Mouse (Mus musculus): ENCODE data around the gene Vmn1r68. TPM values are rescaled to one million over a fixed set of nuclear protein-coding genes. Genes with fewer than 3 reads are reported as not detected.

Vmn1r68 gene
- polyA plus RNA-seq (2015; fragmentation: Nextera tagmentation; extraction: Ambion mirVana), result not detected in 2 replicates

- WGBS, result 76% methylated on average over 2 of the region's 2 CpGs
- Histone ChIP-seq H3K36me3 (no peaks in the 10 kb centered on the region), H3K9ac (no peak within 1 kb of the TSS), H3K9me3 (replicated peaks) (no peaks in the 10 kb centered on the region; the same call in 1 of the 2 replicates), H3K27ac (no peak within 1 kb of the TSS), H3K4me3 (replicated peaks) (no peak within 1 kb of the TSS), H3K4me2 (no peak within 1 kb of the TSS), H3K27me3 (no peaks in the 10 kb centered on the region), H3K4me1 (no peaks in the 10 kb centered on the region)
- ATAC-seq (replicated peaks; ENCODE audit: low FRiP score), result no peak
These were observed at the start of gene Vmn1r68 for GRCm38 (mm10) chr7:10558385-10558784. Vmn1r68 (minus strand) TSS chr7:10558485.

- Histone ChIP-seq H3K27ac (no peak overlapping the region), H3K9ac (no peak overlapping the region), H3K36me3 (peaks cover 21% of the 10 kb centered on the region), H3K9me3 (replicated peaks) (no peaks in the 10 kb centered on the region), H3K4me2 (peak overlapping the region; percentile 64), H3K27me3 (no peaks in the 10 kb centered on the region), H3K4me1 (peaks cover 14% of the 10 kb centered on the region), H3K4me3 (replicated peaks) (peak overlapping the region; percentile 66)
- 39% methylated on average over 6 of the region's 6 CpGs for WGBS
- ATAC-seq (replicated peaks; ENCODE audit: low FRiP score), result no peak; the same call in 1 of the 2 replicates
These were observed 62.7 kb downstream of the Vmn1r68 start for GRCm38 (mm10) chr7:10495578-10495977.

GRCm38 (mm10) chr7:10494786-10495521 is 63.3 kb downstream of the Vmn1r68 start, which contains the start of gene Zik1:
Zik1 (minus strand) TSS chr7:10495394.
- WGBS, result under 1% methylated on average over 33 of the region's 33 CpGs
- peaks cover 14% of the 10 kb centered on the region for H3K4me1 ChIP-seq
- H3K9ac ChIP-seq, result peak within 1 kb of the TSS; percentile 63
- H3K36me3 ChIP-seq, result peaks cover 27% of the 10 kb centered on the region
- 0 out of 2 replicates have a peak within 1 kb of the TSS, but pooled peaks have one; percentile 16 for H3K27ac ChIP-seq
- peak; percentile 99 for ATAC-seq (replicated peaks; ENCODE audit: low FRiP score)
- H3K4me3 ChIP-seq (replicated peaks), result peak within 1 kb of the TSS; percentile 66
- no peaks in the 10 kb centered on the region for H3K9me3 ChIP-seq (replicated peaks)
- no peaks in the 10 kb centered on the region for H3K27me3 ChIP-seq
- H3K4me2 ChIP-seq, result peak within 1 kb of the TSS; percentile 64

GRCm38 (mm10) chr7:10480588-10481233 is 77.6 kb downstream of the Vmn1r68 start:
- ATAC-seq (replicated peaks; ENCODE audit: low FRiP score), result no peak
- no peaks in the 10 kb centered on the region for H3K9me3 ChIP-seq (replicated peaks)
- H3K4me2 ChIP-seq, result peak overlapping the region; percentile 39
- H3K4me1 ChIP-seq, result no peaks in the 10 kb centered on the region
- H3K9ac ChIP-seq, result no peak overlapping the region
- peak overlapping the region; percentile 19; the same call in 1 of the 2 replicates for H3K4me3 ChIP-seq (replicated peaks)
- 66% methylated on average over 18 of the region's 18 CpGs for WGBS
- H3K27ac ChIP-seq, result no peak overlapping the region
- H3K36me3 ChIP-seq, result no peaks in the 10 kb centered on the region
- H3K27me3 ChIP-seq, result no peaks in the 10 kb centered on the region

GRCm38 (mm10) chr7:10479813-10480212 is 78.5 kb downstream of the Vmn1r68 start:
- no peak overlapping the region for H3K27ac ChIP-seq
- no peaks in the 10 kb centered on the region for H3K4me1 ChIP-seq
- ATAC-seq (replicated peaks; ENCODE audit: low FRiP score), result no peak
- H3K4me2 ChIP-seq, result no peak overlapping the region
- no peaks in the 10 kb centered on the region for H3K36me3 ChIP-seq
- H3K9me3 ChIP-seq (replicated peaks), result no peaks in the 10 kb centered on the region
- no peak overlapping the region for H3K9ac ChIP-seq
- no peak overlapping the region for H3K4me3 ChIP-seq (replicated peaks)
- no peaks in the 10 kb centered on the region for H3K27me3 ChIP-seq

- WGBS, result 72% methylated on average over 3 of the region's 3 CpGs
- no peak overlapping the region for H3K9ac ChIP-seq
These were observed 100.1 kb downstream of the Vmn1r68 start for GRCm38 (mm10) chr7:10458166-10458565.

More at GRCm38 (mm10) chr7:10458166-10458565, 100.1 kb downstream of the Vmn1r68 start:
- ATAC-seq (replicated peaks; ENCODE audit: low FRiP score), result no peak
- no peak overlapping the region for H3K4me2 ChIP-seq
- H3K9me3 ChIP-seq (replicated peaks), result no peaks in the 10 kb centered on the region
- no peak overlapping the region for H3K27ac ChIP-seq
- H3K27me3 ChIP-seq, result no peaks in the 10 kb centered on the region
- H3K36me3 ChIP-seq, result no peaks in the 10 kb centered on the region
- no peaks in the 10 kb centered on the region for H3K4me1 ChIP-seq
- no peak overlapping the region for H3K4me3 ChIP-seq (replicated peaks)

Other genes with a start within 250 kb of the Vmn1r68 start
- gene Vmn1r67, start 115.2 kb downstream of the Vmn1r68 start, polyA plus RNA-seq (2015; fragmentation: Nextera tagmentation; extraction: Ambion mirVana), result not detected in 2 replicates
- gene Zik1, start 63.1 kb downstream of the Vmn1r68 start, polyA plus RNA-seq (2015; fragmentation: Nextera tagmentation; extraction: Ambion mirVana), result 12.3 and 12.5 TPM in 2 replicates
- gene Vmn1r69, start 55.2 kb upstream of the Vmn1r68 start, polyA plus RNA-seq (2015; fragmentation: Nextera tagmentation; extraction: Ambion mirVana), result not detected in 2 replicates
- gene Vmn1r70, start 73.0 kb upstream of the Vmn1r68 start, polyA plus RNA-seq (2015; fragmentation: Nextera tagmentation; extraction: Ambion mirVana), result not detected in 2 replicates
- not detected in 2 replicates for gene Nlrp4b, start 129.3 kb upstream of the Vmn1r68 start, polyA plus RNA-seq (2015; fragmentation: Nextera tagmentation; extraction: Ambion mirVana)
- gene Vmn1r71, start 195.9 kb upstream of the Vmn1r68 start, polyA plus RNA-seq (2015; fragmentation: Nextera tagmentation; extraction: Ambion mirVana), result not detected in 2 replicates

All from kidney, embryonic 15.5 days (tissue).